Mouse (Mus musculus): ENCODE measurements around the gene Ticam1. TPM values are rescaled to one million over a fixed set of nuclear protein-coding genes. Genes with fewer than 3 reads are reported as not detected.

Gene Ticam1
- polyA plus RNA-seq, 1 experiment from 2014 or later = 7.7 TPM

DNA sequence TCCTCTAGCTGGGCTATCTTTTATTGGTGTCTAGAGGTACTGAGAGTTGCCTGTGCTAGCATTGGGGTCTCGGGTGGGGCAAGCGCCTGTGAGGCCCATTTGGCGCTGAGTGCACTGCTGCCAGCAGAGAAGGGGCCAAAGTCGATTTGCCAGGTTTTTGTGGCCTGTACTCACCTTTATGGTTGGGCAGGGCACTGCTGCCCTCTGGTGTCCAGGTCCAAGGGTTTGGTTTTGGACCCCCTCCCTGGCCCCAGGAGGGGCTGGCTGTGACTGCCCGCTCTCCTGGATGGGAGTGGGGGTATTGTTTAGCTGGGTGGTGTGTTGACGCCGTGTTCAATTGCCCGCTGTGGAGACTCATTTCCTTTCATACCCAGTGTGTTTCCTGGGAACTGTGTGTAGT is 29.2 kb upstream of the Ticam1 start:
- no peak overlapping the region for H3K4me3 ChIP-seq (replicated peaks; ENCODE audit: low read depth, low read length)
- no peaks in the 10 kb centered on the region for H3K27me3 ChIP-seq (ENCODE audit: insufficient read depth, low read length)
- ATAC-seq (replicated peaks; ENCODE audit: low FRiP score, low read depth) = no peak
- 34% methylated on average over 8 of the region's 8 CpGs for WGBS
- H3K9me3 ChIP-seq (replicated peaks; ENCODE audit: low read length) = no peaks in the 10 kb centered on the region
- H3K36me3 ChIP-seq (ENCODE audit: insufficient read depth, low read length) = peaks cover 13% of the 10 kb centered on the region; the same call in 1 of the 2 replicates
- 0 out of 2 replicates have a peak overlapping the region, but pooled peaks have one; percentile 76 for H3K27ac ChIP-seq
- H3K9ac ChIP-seq (ENCODE audit: low read depth, low read length) = no peak overlapping the region
- peak; percentile 72 for TF ChIP-seq CTCF (IDR thresholded peaks at IDR 0.05; ENCODE audit: low read depth)
- H3K4me2 ChIP-seq (ENCODE audit: low read length) = peak overlapping the region; percentile 100; the same call in 1 of the 2 replicates
- H3K4me1 ChIP-seq (replicated peaks; ENCODE audit: insufficient read depth, low read length) = peaks cover 13% of the 10 kb centered on the region
- peak; percentile 45 for DNase-seq (ENCODE audit: low spot score)

DNA sequence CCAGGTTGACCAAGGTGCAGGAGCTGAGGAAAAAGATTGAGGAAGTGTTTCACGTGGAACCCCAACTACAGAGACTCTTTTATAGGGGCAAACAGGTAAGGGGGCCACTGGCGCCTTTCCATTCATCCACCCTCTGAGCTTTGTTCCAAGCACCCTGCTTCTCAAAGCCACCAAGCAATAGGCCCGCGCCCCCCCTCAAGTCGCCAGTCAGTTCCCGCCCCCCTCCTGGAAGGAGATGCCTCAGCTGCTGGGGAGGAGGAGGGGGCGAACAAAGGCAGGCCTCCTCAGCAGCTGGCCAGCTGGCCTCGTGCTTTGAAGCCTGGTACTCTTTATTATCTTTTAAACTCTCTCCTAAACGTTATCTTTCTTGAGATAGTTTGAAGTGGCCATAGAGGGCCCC is 28.6 kb upstream of the Ticam1 start:
- H3K9ac ChIP-seq (ENCODE audit: low read depth, low read length) = no peak overlapping the region
- H3K4me3 ChIP-seq (replicated peaks; ENCODE audit: low read depth, low read length) = peak overlapping the region; percentile 77; the same call in 1 of the 2 replicates
- no peak for ATAC-seq (replicated peaks; ENCODE audit: low FRiP score, low read depth)
- no peaks in the 10 kb centered on the region for H3K27me3 ChIP-seq (ENCODE audit: insufficient read depth, low read length)
- H3K4me1 ChIP-seq (replicated peaks; ENCODE audit: insufficient read depth, low read length) = peaks cover 13% of the 10 kb centered on the region
- peaks cover 9% of the 10 kb centered on the region; the same call in 1 of the 2 replicates for H3K36me3 ChIP-seq (ENCODE audit: insufficient read depth, low read length)
- no peak for DNase-seq (ENCODE audit: low spot score)
- no peak overlapping the region for H3K27ac ChIP-seq
- H3K4me2 ChIP-seq (ENCODE audit: low read length) = peak overlapping the region; percentile 100
- no peaks in the 10 kb centered on the region for H3K9me3 ChIP-seq (replicated peaks; ENCODE audit: low read length)
- TF ChIP-seq CTCF (IDR thresholded peaks at IDR 0.05; ENCODE audit: low read depth) = no peak
- WGBS = 22% methylated on average over 9 of the region's 9 CpGs

DNA sequence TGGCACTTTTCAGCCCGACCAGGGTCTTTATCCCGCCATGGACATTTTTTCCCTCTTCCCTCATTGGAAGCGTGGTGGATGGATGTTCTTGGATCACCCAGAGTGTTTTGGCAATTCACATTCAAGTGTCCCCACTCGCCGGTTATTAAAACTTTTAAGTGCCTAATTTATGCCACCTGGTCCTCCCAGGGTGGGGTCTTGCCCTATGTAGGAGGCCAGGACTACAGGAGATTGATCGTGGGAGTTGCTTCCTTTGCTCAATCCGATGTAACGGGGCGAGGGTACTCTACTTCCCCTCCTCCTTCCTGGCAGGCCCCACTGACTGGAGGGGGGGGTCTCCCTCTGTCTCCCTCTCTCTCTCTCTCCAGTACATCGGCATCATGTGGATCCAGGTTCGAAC is 28.1 kb upstream of the Ticam1 start:
- WGBS = 5% methylated on average over 11 of the region's 11 CpGs
- Histone ChIP-seq H3K27ac (no peak overlapping the region), H3K9ac (ENCODE audit: low read depth, low read length) (peak overlapping the region; percentile 71), H3K36me3 (ENCODE audit: insufficient read depth, low read length) (0 out of 2 replicates have a peak, but pooled peaks cover 8% of the 10 kb centered on the region), H3K4me2 (ENCODE audit: low read length) (peak overlapping the region; percentile 100), H3K27me3 (ENCODE audit: insufficient read depth, low read length) (no peaks in the 10 kb centered on the region), H3K4me3 (replicated peaks; ENCODE audit: low read depth, low read length) (peak overlapping the region; percentile 77), H3K4me1 (replicated peaks; ENCODE audit: insufficient read depth, low read length) (peaks cover 13% of the 10 kb centered on the region), H3K9me3 (replicated peaks; ENCODE audit: low read length) (no peaks in the 10 kb centered on the region)
- ATAC-seq (replicated peaks; ENCODE audit: low FRiP score, low read depth) (no peak), DNase-seq (ENCODE audit: low spot score) (no peak)
- no peak for TF ChIP-seq CTCF (IDR thresholded peaks at IDR 0.05; ENCODE audit: low read depth)

DNA sequence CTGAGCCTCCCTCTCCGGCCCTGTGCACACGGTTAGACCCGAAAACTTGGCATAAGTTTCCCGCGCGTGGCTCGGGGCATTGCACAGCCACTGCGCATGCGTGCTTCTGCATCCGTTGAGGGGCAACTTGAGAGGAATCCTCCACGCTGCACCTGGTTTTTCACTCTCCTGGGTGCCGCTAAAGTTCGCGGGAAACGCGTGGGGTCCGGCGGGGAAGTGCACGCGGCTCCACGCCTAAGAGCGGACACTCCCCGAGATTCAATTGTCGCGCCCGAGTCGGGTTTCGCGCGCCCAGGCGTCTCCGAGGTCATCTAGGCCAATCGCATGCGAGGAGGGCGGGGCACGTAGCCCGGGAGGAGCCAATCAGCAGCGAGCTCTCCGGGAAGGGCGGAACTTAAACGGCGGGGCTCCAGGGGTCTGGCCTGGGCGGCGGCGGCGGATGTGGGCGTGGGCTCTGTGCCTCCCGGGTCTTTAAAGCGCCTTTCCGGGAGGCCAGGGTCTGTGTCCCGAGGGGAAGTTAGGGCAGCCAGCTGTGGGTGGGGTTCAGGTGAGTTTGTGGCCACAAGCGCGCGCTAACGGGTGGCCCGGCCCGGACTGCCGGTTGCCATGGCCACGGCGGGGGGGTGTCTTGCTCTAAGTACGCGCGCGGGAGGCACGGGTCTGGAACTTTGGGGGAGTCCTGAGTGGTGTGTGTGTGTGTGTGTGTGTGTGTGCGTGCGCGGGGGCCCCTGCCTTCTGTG is 27.4 kb upstream of the Ticam1 start:
- H3K27ac ChIP-seq = peak overlapping the region; percentile 90
- H3K4me3 ChIP-seq (replicated peaks; ENCODE audit: low read depth, low read length) = peak overlapping the region; percentile 77
- WGBS = under 1% methylated on average over 68 of the region's 68 CpGs
- peak overlapping the region; percentile 100 for H3K4me2 ChIP-seq (ENCODE audit: low read length)
- H3K4me1 ChIP-seq (replicated peaks; ENCODE audit: insufficient read depth, low read length) = peaks cover 13% of the 10 kb centered on the region
- H3K27me3 ChIP-seq (ENCODE audit: insufficient read depth, low read length) = no peaks in the 10 kb centered on the region
- peak; percentile 85 for ATAC-seq (replicated peaks; ENCODE audit: low FRiP score, low read depth)
- peak; percentile 99 for DNase-seq (ENCODE audit: low spot score)
- H3K9ac ChIP-seq (ENCODE audit: low read depth, low read length) = peak overlapping the region; percentile 71
- H3K9me3 ChIP-seq (replicated peaks; ENCODE audit: low read length) = no peaks in the 10 kb centered on the region
- 0 out of 2 replicates have a peak, but pooled peaks cover 3% of the 10 kb centered on the region for H3K36me3 ChIP-seq (ENCODE audit: insufficient read depth, low read length)
- no peak for TF ChIP-seq CTCF (IDR thresholded peaks at IDR 0.05; ENCODE audit: low read depth)

DNA sequence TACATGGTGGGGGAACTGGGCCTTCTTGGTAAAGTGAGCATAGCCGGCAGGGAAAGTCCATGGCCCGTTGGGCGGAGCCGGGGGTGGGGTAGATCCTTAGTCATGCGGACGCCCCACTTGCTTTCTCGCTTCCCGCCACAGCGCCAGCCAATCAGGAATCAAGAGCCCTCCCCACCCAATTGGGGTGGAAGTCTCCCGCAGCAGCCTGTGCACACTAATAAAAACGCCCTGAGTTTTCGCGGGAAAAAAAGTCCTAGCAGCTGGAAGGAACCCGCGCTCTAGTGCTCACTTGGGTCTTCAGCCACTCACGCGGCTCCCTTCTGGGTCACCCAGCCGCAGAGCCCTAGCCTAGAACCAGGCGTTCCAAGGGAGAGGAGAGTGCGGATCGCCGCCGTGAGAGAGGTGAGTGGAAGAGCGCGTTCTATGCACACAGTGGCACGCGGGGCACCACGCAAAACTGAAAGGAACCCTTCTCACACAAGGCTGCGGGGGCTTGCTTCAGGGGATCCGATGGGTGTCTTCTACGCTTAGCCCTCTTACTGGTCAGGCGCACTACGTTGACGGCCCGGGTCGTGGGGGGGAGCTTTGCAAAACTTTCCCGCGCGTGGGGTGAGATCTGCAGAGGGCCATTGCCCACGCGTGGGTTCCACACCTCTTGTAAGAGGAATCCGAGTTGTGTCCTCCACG is 26.7 kb upstream of the Ticam1 start, which contains the start of gene Uhrf1:
Gene Uhrf1 (plus strand): TSS at position 162 of the 687 bp plus-strand sequence.
- peak; percentile 95 for DNase-seq (ENCODE audit: low spot score)
- TF ChIP-seq CTCF (IDR thresholded peaks at IDR 0.05; ENCODE audit: low read depth) = no peak; the same call in 1 of the 2 replicates
- no peaks in the 10 kb centered on the region for H3K36me3 ChIP-seq (ENCODE audit: insufficient read depth, low read length)
- WGBS = under 1% methylated on average over 43 of the region's 43 CpGs
- H3K9ac ChIP-seq (ENCODE audit: low read depth, low read length) = peak within 1 kb of the TSS; percentile 71
- H3K4me2 ChIP-seq (ENCODE audit: low read length) = peak within 1 kb of the TSS; percentile 100
- no peaks in the 10 kb centered on the region for H3K27me3 ChIP-seq (ENCODE audit: insufficient read depth, low read length)
- peak; percentile 70 for ATAC-seq (replicated peaks; ENCODE audit: low FRiP score, low read depth)
- peak within 1 kb of the TSS; percentile 77 for H3K4me3 ChIP-seq (replicated peaks; ENCODE audit: low read depth, low read length)
- peak within 1 kb of the TSS; percentile 90 for H3K27ac ChIP-seq
- peaks cover 13% of the 10 kb centered on the region for H3K4me1 ChIP-seq (replicated peaks; ENCODE audit: insufficient read depth, low read length)
- H3K9me3 ChIP-seq (replicated peaks; ENCODE audit: low read length) = no peaks in the 10 kb centered on the region

DNA sequence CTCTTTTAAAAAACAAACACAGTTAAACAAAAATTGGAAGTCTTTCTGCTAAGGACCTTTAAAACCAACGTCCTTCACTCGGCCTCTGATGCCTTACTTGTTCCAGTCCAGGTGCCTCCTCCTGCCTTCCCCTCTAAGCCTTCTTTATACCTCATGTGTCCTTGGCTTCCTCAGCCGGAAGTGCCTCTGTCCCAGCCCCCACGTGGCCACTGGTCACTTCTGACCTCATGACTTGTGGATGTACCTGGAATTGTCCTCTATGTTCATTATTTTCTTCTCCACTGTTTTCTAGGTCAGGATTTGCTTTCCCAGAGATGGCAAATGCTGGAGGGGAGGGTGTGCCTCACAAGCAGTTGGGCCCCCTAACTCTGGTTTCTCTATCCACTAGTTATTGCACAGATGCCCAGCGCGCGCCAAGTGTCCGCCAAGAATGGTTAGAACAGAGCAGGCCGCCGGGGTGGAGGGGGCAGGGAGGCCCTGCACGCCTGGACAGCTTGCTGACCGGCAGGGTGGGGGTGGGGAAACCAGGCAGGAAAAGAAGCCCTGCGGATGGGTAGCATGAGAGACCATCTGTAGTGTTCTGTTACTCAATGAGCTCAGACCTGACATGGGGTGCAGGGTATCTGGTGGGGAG is 25.9 kb upstream of the Ticam1 start:
- Histone ChIP-seq H3K9me3 (replicated peaks; ENCODE audit: low read length) (no peaks in the 10 kb centered on the region), H3K4me2 (ENCODE audit: low read length) (peak overlapping the region; percentile 100), H3K27ac (peak overlapping the region; percentile 90), H3K36me3 (ENCODE audit: insufficient read depth, low read length) (no peaks in the 10 kb centered on the region), H3K27me3 (ENCODE audit: insufficient read depth, low read length) (no peaks in the 10 kb centered on the region), H3K9ac (ENCODE audit: low read depth, low read length) (peak overlapping the region; percentile 71; the same call in 1 of the 2 replicates), H3K4me1 (replicated peaks; ENCODE audit: insufficient read depth, low read length) (peaks cover 13% of the 10 kb centered on the region), H3K4me3 (replicated peaks; ENCODE audit: low read depth, low read length) (no peak overlapping the region)
- 16% methylated on average over 13 of the region's 13 CpGs for WGBS
- DNase-seq (ENCODE audit: low spot score) (peak; percentile 47), ATAC-seq (replicated peaks; ENCODE audit: low FRiP score, low read depth) (peak; percentile 68)
- no peak for TF ChIP-seq CTCF (IDR thresholded peaks at IDR 0.05; ENCODE audit: low read depth)
